Mouse (Mus musculus): ENCODE data around the gene Tnfsf14.

The Tnfsf14 gene

GRCm38 (mm10) chr17:57194041-57194507 is at the start of gene Tnfsf14:
Tnfsf14 (minus strand) TSS chr17:57194177.
- no peak for DNase-seq (ENCODE audit: low spot score)

- DNase-seq (ENCODE audit: low spot score): no peak
Observed at GRCm38 (mm10) chr17:57237181-57237580, 43.2 kb upstream of the Tnfsf14 start.

GRCm38 (mm10) chr17:57235803-57236202 is 41.8 kb upstream of the Tnfsf14 start:
- no peak for DNase-seq (ENCODE audit: low spot score)

GRCm38 (mm10) chr17:57234254-57234928 is 40.4 kb upstream of the Tnfsf14 start:
- peak; percentile 29 for DNase-seq (ENCODE audit: low spot score)

- no peak for DNase-seq (ENCODE audit: low spot score)
Observed at GRCm38 (mm10) chr17:57233038-57233437, 39.1 kb upstream of the Tnfsf14 start.

GRCm38 (mm10) chr17:57232200-57232599 is 38.2 kb upstream of the Tnfsf14 start:
- DNase-seq (ENCODE audit: low spot score): no peak

- peak; percentile 85 for DNase-seq (ENCODE audit: low spot score)
Observed at GRCm38 (mm10) chr17:57231321-57231771, 37.4 kb upstream of the Tnfsf14 start.

- peak; percentile 89 for DNase-seq (ENCODE audit: low spot score)
Observed at GRCm38 (mm10) chr17:57230728-57231125, 36.8 kb upstream of the Tnfsf14 start.

GRCm38 (mm10) chr17:57229851-57230727 is 36.1 kb upstream of the Tnfsf14 start:
- DNase-seq (ENCODE audit: low spot score): peak; percentile 24

GRCm38 (mm10) chr17:57228873-57229272 is 34.9 kb upstream of the Tnfsf14 start:
- no peak for DNase-seq (ENCODE audit: low spot score)

GRCm38 (mm10) chr17:57228014-57228413 is 34.0 kb upstream of the Tnfsf14 start, which contains the start of gene C3:
C3 (minus strand) TSS chr17:57228136.
- peak; percentile 88 for DNase-seq (ENCODE audit: low spot score)

- no peak for DNase-seq (ENCODE audit: low spot score)
Observed at GRCm38 (mm10) chr17:57227468-57227867, 33.5 kb upstream of the Tnfsf14 start.

GRCm38 (mm10) chr17:57223313-57223712 is 29.3 kb upstream of the Tnfsf14 start:
- no peak for DNase-seq (ENCODE audit: low spot score)

GRCm38 (mm10) chr17:57221911-57222310 is 27.9 kb upstream of the Tnfsf14 start:
- DNase-seq (ENCODE audit: low spot score): no peak

GRCm38 (mm10) chr17:57219884-57220207 is 25.9 kb upstream of the Tnfsf14 start:
- DNase-seq (ENCODE audit: low spot score): peak; percentile 79

GRCm38 (mm10) chr17:57219167-57219883 is 25.3 kb upstream of the Tnfsf14 start:
- peak; percentile 67 for DNase-seq (ENCODE audit: low spot score)

- DNase-seq (ENCODE audit: low spot score): no peak
Observed at GRCm38 (mm10) chr17:57218335-57218900, 24.4 kb upstream of the Tnfsf14 start.

- DNase-seq (ENCODE audit: low spot score): peak; percentile 29
Observed at GRCm38 (mm10) chr17:57214676-57215387, 20.9 kb upstream of the Tnfsf14 start.

GRCm38 (mm10) chr17:57211501-57211900 is 17.5 kb upstream of the Tnfsf14 start:
- no peak for DNase-seq (ENCODE audit: low spot score)

GRCm38 (mm10) chr17:57209330-57209729 is 15.4 kb upstream of the Tnfsf14 start:
- DNase-seq (ENCODE audit: low spot score): no peak

- DNase-seq (ENCODE audit: low spot score): peak; percentile 28
Observed at GRCm38 (mm10) chr17:57207938-57208337, 14.0 kb upstream of the Tnfsf14 start.

All from adipocyte (in vitro differentiated cells).